Mouse (Mus musculus) forebrain, embryonic 16.5 days (tissue): ENCODE measurements around the gene Tomt. TPM values are rescaled to one million over a fixed set of nuclear protein-coding genes. Genes with fewer than 3 reads are reported as not detected.
"Not testable (repeated sequence)": the region's sequence is repeated elsewhere in the genome, so short reads cannot be mapped to it uniquely, and the experiment has no call there.

Experiments
- ATAC-seq: fragments of 200-750 bp; cut with Nextera tagmentation; 2 replicates; pipeline ENCODE4 v1.8.0; 2017; ENCODE audit warnings: mild to moderate bottlenecking, moderate library complexity
- H3K27ac ChIP-seq: fragments of 300-500 bp; sonication (generic); 2 replicates; pipeline ENCODE4 v1.5.1; 2014; ENCODE audit warnings: low read length, control low read depth
- H3K27me3 ChIP-seq: fragments of 300-500 bp; sonication (generic); replicated peaks from 2 replicates; pipeline ENCODE4 v1.6.1; 2014; ENCODE audit warnings: low read length; ENCODE audit not compliant: control insufficient read depth, insufficient read depth
- H3K36me3 ChIP-seq: fragments of 300-500 bp; sonication (generic); 2 replicates; pipeline ENCODE4 v1.6.1; 2014; ENCODE audit not compliant: control insufficient read depth, insufficient read depth
- H3K4me1 ChIP-seq: fragments of 300-500 bp; sonication (generic); replicated peaks from 2 replicates; pipeline ENCODE4 v1.6.1; 2014; ENCODE audit warnings: low read length; ENCODE audit not compliant: control insufficient read depth, insufficient read depth
- H3K4me2 ChIP-seq: fragments of 300-500 bp; sonication (generic); 2 replicates; pipeline ENCODE4 v1.6.1; 2014; ENCODE audit warnings: mild to moderate bottlenecking, low read length, control low read depth
- H3K4me3 ChIP-seq: fragments of 300-500 bp; sonication (generic); replicated peaks from 2 replicates; pipeline ENCODE4 v1.5.1; 2014; ENCODE audit warnings: mild to moderate bottlenecking, low read length, control low read depth
- H3K9ac ChIP-seq: fragments of 300-500 bp; sonication (generic); replicated peaks from 2 replicates; pipeline ENCODE4 v1.6.1; 2014; ENCODE audit warnings: low read depth, low read length, control low read depth
- H3K9me3 ChIP-seq: fragments of 300-500 bp; sonication (generic); 2 replicates; pipeline ENCODE4 v1.6.1; 2016; ENCODE audit warnings: low read length; ENCODE audit not compliant: control insufficient read depth
- WGBS: fragments of 180-500 bp; shearing (Covaris S2); extraction: QIAGEN DNeasy Blood & Tissue Kit; methylation state at CpG from one replicate; pipeline ENCODE4 v1.1.7; 2014; 5-methylcytosine and 5-hydroxymethylcytosine counted together
- polyA plus RNA-seq: library from polyadenylated mRNA; unstranded; fragments of >200 nt; fragmentation: Nextera tagmentation; extraction: Ambion mirVana; gene quantifications from 2 replicates; pipeline ENCODE4 v1.2.1, GENCODE M21; 2015

Tomt gene
- polyA plus RNA-seq, 1 experiment from 2014 or later = 0.54 TPM

DNA sequence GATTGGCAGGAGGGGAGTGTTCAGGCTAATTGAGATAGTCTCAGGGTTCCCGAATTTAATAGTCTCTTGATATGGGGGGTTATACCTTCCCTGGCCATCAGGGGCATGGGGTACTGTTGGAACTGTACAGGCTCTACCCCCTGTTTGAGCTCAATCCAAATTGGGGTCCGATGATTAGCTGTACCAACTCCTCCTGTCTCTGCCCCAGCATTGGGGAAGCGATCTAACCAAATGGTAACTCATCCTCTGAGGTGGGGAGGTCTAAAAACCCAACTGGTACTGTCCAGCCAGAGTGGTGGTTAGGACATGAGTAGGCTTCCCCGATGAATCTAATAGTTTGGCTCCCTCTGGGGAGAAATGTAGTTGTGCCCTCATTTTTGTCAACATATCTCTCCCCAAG lies 30.8 kb upstream of the Tomt start:
- H3K27ac ChIP-seq = no peak overlapping the region
- no peak for ATAC-seq
- 97% methylated on average over 4 of the region's 4 CpGs for WGBS
- H3K36me3 ChIP-seq = no peaks in the 10 kb centered on the region
- no peak overlapping the region for H3K9ac ChIP-seq
- no peak overlapping the region for H3K4me3 ChIP-seq
- H3K9me3 ChIP-seq = no peaks in the 10 kb centered on the region
- H3K27me3 ChIP-seq = no peaks in the 10 kb centered on the region
- H3K4me1 ChIP-seq = peaks cover 22% of the 10 kb centered on the region
- no peak overlapping the region for H3K4me2 ChIP-seq

DNA sequence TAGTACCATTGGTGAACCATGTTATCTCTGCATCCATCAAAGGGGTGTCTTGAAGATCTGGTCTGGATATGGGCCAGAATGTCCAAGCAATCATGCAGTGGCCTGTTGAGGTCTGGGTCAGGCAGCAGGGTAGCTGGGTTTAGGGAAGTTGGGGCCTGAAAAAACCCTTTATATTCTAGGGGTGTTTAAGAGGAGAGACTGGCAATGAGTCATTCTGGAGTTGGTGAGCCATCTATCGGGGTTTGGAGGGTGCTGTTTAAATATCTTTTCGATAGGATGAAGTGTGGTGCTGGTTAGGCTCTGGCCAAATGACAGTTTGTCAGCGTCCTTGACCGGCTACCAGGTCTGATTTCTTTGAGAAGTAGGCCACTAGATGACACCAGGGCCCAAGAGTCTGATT lies 29.8 kb upstream of the Tomt start:
- Histone ChIP-seq H3K36me3 (no peaks in the 10 kb centered on the region), H3K9ac (no peak overlapping the region), H3K9me3 (no peaks in the 10 kb centered on the region), H3K4me3 (no peak overlapping the region), H3K4me2 (no peak overlapping the region), H3K4me1 (peaks cover 22% of the 10 kb centered on the region), H3K27ac (no peak overlapping the region), H3K27me3 (no peaks in the 10 kb centered on the region)
- 94% methylated on average over 4 of the region's 4 CpGs for WGBS
- ATAC-seq = no peak

DNA sequence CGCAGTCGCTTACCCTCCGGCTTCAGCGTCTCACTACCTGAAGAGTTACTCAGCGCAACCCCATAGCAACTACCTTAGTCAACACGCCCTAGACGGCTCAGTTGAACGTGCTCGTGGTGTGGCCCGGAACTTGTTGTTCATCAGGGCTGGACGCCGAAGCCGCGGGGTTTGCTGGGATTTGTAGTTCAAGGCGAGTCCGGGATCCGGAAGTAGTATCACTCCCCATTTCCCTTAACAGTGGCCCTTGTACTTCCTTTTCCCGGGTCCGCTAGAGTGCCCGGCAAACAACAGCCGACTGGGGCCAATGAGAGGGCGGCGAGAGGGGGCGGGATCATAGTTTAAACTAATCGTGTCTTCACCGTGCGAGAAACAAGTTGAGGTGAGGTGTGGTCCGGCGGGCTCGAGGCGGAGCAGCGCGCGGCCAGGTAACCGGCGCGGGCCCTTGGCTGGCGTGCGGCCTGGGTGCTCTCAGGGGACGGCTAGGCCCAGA lies 27.6 kb upstream of the Tomt start, which contains the start of the genes Lrrc51 and Numa1:
Gene Lrrc51 (minus strand): TSS at position 145 of the 490 bp plus-strand sequence.
Gene Numa1 (plus strand): TSS at position 361 of the 490 bp plus-strand sequence.
- Histone ChIP-seq H3K4me1 (peaks cover 22% of the 10 kb centered on the region), H3K27me3 (no peaks in the 10 kb centered on the region), H3K9me3 (no peaks in the 10 kb centered on the region), H3K36me3 (no peaks in the 10 kb centered on the region), H3K9ac (peak within 1 kb of the TSS; percentile 84), H3K4me3 (peak within 1 kb of the TSS; percentile 95), H3K27ac (peak within 1 kb of the TSS; percentile 56), H3K4me2 (peak within 1 kb of the TSS; percentile 62)
- WGBS = under 1% methylated on average over 40 of the region's 40 CpGs
- ATAC-seq = peak; percentile 99

DNA sequence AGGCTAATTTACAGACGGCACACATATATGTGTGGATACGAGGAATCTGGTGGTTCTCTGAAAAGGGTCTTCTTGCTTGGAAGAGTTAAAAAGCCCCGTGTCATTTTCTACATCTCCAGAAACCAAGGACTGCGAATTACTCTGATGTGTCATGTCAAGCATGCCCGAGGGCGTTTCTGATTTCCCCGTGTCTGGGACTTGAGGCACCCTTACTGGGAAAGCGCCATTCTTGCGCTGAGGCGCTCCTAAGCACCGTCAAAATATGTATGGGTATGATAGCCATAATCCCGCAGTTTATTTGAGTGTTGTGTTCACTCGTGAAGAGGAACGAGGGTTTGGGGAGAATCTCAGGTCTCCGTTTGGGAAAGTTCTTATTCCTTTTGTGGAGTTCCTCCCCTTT lies 27.1 kb upstream of the Tomt start:
- WGBS = 5% methylated on average over 15 of the region's 15 CpGs
- ATAC-seq = peak; percentile 24
- Histone ChIP-seq H3K9ac (peak overlapping the region; percentile 84), H3K9me3 (no peaks in the 10 kb centered on the region), H3K4me2 (peak overlapping the region; percentile 62), H3K27me3 (no peaks in the 10 kb centered on the region), H3K36me3 (no peaks in the 10 kb centered on the region), H3K27ac (peak overlapping the region; percentile 2; the same call in 1 of the 2 replicates), H3K4me1 (peaks cover 22% of the 10 kb centered on the region), H3K4me3 (peak overlapping the region; percentile 95)

DNA sequence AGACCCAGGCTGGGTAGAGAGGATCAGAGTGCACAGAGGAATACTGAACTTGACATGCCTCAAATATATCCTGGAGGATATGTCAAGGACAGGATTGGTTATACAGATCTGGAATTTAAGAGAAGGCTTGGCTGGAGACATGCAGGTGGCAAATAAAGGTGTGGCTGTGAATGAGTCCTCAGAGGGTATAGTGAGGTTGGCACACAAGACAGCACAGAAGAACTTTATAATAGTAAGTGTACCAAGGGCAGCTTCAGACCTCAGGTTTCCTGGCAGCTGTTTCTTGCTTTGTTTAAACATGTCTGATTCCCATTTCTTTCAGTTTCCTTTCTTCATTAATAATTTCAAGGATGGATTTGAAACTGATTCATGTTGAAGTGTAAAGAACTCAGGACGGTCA lies 26.4 kb upstream of the Tomt start:
- Histone ChIP-seq H3K9ac (no peak overlapping the region), H3K36me3 (no peaks in the 10 kb centered on the region), H3K9me3 (no peaks in the 10 kb centered on the region), H3K4me2 (peak overlapping the region; percentile 62; the same call in 1 of the 2 replicates), H3K4me1 (peaks cover 21% of the 10 kb centered on the region), H3K27me3 (no peaks in the 10 kb centered on the region), H3K27ac (no peak overlapping the region), H3K4me3 (no peak overlapping the region)
- ATAC-seq = no peak
- 93% methylated on average over 1 of the region's 1 CpGs for WGBS

DNA sequence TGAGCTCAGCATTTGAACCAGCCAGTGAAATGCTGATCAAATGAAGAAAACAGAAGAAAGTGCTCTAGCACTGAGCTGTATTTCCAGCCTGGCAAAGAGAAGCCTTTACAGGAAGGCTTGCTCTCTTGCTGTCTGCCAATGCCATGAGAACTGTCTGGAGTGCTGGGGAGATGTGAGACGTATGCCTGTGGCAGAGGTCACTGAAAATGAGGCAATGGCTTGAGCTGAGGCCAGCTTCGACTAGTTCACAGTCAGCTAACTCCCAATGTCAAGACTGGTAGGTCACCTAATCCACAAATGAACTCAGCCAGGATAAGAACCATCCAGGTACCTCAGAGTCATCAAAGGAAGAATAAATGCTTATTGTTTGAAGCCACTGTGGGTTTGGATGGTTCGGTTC lies 21.9 kb upstream of the Tomt start:
- no peak overlapping the region for H3K4me2 ChIP-seq
- H3K36me3 ChIP-seq = no peaks in the 10 kb centered on the region
- no peak overlapping the region for H3K27ac ChIP-seq
- 84% methylated on average over 3 of the region's 3 CpGs for WGBS
- ATAC-seq = no peak
- H3K4me3 ChIP-seq = no peak overlapping the region
- peaks cover 5% of the 10 kb centered on the region; the same call in 1 of the 2 replicates for H3K4me1 ChIP-seq
- H3K27me3 ChIP-seq = no peaks in the 10 kb centered on the region
- H3K9ac ChIP-seq = no peak overlapping the region
- no peaks in the 10 kb centered on the region for H3K9me3 ChIP-seq

DNA sequence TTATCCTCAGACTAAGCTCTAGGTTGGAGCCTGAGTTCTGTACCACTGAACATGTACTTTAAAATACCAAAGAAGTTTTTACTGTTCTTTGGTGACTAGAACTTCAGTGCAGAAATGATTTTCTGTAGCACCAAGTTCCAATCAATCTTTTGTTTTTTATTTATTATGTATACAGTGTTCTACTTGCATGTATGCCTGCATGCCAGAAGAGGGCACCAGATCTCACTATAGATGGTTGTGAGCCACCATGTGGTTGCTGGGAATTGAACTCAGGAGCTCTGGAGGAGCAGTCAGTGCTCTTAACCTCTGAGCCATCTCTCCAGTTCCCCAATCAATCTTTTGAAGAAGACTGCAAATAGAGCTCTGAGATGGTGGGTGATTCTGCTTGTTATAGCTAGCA lies 19.7 kb upstream of the Tomt start:
- H3K4me1 ChIP-seq, H3K27me3 ChIP-seq, H3K27ac ChIP-seq, ATAC-seq, H3K9ac ChIP-seq, H3K9me3 ChIP-seq, H3K4me2 ChIP-seq, H3K36me3 ChIP-seq, H3K4me3 ChIP-seq: not testable (repeated sequence)

DNA sequence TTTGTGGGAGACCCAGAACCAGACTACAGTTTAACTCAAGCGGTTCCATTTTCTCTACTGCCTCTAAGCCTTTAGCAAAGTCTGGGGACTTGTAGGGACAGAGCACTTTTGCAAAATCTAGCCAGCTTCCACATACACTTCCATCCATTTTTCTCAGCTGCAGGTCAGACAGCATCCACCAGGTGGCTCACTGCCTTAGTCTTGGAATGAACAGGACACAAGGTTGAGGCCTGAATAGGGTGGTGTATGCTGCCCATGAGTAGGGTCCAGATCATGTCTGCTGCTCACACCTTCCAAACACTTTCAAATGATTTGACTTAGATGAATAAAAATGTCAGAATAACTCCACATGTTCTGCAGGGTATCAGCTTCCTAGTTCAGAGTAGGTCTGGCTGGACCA lies 11.9 kb upstream of the Tomt start:
- H3K4me2 ChIP-seq = no peak overlapping the region
- H3K27ac ChIP-seq = no peak overlapping the region
- WGBS = 15% methylated on average over 1 of the region's 1 CpGs

DNA sequence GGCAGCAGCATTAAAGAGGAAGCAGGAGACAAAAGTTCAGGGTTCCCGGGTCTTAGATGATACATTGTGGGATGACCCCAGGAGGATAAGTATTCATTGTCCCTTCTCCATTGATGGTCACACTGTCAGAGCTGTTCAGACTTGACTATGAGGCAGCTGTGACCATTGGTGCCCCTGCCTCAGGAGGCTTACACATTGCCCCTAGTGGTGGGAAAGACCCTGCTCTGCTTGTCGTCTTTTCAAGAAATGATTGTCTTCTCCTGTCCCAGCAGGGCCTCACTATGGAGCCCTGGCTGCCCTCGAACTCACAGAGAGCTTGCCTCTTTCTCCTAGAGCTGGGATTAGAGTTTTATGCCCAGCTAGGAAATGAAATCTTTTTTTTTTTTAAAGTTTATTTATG lies 5.8 kb upstream of the Tomt start:
- H3K27ac ChIP-seq = no peak overlapping the region
- no peak overlapping the region for H3K4me2 ChIP-seq
- no peak for ATAC-seq
- H3K9me3 ChIP-seq = no peaks in the 10 kb centered on the region
- H3K27me3 ChIP-seq = no peaks in the 10 kb centered on the region
- no peak overlapping the region for H3K4me3 ChIP-seq
- peaks cover 9% of the 10 kb centered on the region for H3K4me1 ChIP-seq
- H3K36me3 ChIP-seq = peaks cover 26% of the 10 kb centered on the region
- H3K9ac ChIP-seq = no peak overlapping the region
- 68% methylated on average over 3 of the region's 3 CpGs for whole genome bisulfite sequencing

More for the DNA sequence above, 11.9 kb upstream of the Tomt start:
- H3K4me1 ChIP-seq = no peaks in the 10 kb centered on the region
- peak; percentile 69 for ATAC-seq
- H3K36me3 ChIP-seq = peaks cover 12% of the 10 kb centered on the region
- no peak overlapping the region for H3K4me3 ChIP-seq
- no peak overlapping the region for H3K9ac ChIP-seq
- no peaks in the 10 kb centered on the region for H3K9me3 ChIP-seq
- no peaks in the 10 kb centered on the region for H3K27me3 ChIP-seq

DNA sequence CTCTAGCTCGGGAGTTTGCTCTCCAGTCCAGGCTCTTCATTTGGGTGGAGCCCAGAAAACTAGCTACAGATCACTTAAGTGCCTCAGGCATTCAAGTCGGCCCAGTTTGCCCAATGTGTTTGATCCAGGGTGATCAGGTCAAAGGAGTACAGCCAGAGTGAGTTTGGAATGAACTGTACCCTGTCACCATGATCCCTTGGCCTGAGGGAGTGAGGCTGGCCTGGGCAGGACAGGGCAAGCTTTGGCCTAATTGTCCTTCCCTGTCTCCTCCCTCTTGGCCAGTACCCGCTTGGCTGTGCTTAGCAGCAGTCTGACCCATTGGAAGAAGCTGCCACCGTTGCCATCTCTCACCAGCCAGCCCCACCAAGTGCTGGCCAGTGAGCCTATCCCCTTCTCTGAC lies 4.0 kb upstream of the Tomt start:
- peaks cover 26% of the 10 kb centered on the region for H3K36me3 ChIP-seq
- H3K27ac ChIP-seq = no peak overlapping the region
- H3K27me3 ChIP-seq = no peaks in the 10 kb centered on the region
- no peak for ATAC-seq
- no peak overlapping the region for H3K4me2 ChIP-seq
- H3K4me3 ChIP-seq = no peak overlapping the region
- H3K4me1 ChIP-seq = peaks cover 18% of the 10 kb centered on the region
- no peak overlapping the region for H3K9ac ChIP-seq
- no peaks in the 10 kb centered on the region for H3K9me3 ChIP-seq
- WGBS = 93% methylated on average over 4 of the region's 4 CpGs
